Mouse (Mus musculus) forebrain, embryonic 11.5 days (tissue): ENCODE results near the gene B3gat1. TPM values are rescaled to one million over a fixed set of nuclear protein-coding genes. Genes with fewer than 3 reads are reported as not detected.

Experiments used
- ATAC-seq: fragments of 200-750 bp; cut with Nextera tagmentation; replicated peaks from 2 replicates; pipeline ENCODE4 v1.8.0; 2017; ENCODE audit warnings: moderate TSS enrichment; ENCODE audit not compliant: low FRiP score
- DNase-seq: peaks from one replicate; pipeline ENCODE4 v3.0.0-alpha.2; 2017; ENCODE audit warnings: low spot score
- H3K27ac ChIP-seq: fragments of 300-500 bp; sonication (generic); 2 replicates; pipeline ENCODE4 v1.5.1; 2014; ENCODE audit warnings: low read depth, low read length
- H3K27me3 ChIP-seq: fragments of 300-500 bp; sonication (generic); 2 replicates; pipeline ENCODE4 v1.6.1; 2014; ENCODE audit warnings: mild to moderate bottlenecking, low read length, mixed read lengths; ENCODE audit not compliant: control insufficient read depth, insufficient read depth
- H3K36me3 ChIP-seq: fragments of 300-500 bp; sonication (generic); 2 replicates; pipeline ENCODE4 v1.6.1; 2014; ENCODE audit warnings: mild to moderate bottlenecking, low read length, moderate library complexity, mixed read lengths; ENCODE audit not compliant: control insufficient read depth, insufficient read depth
- H3K4me1 ChIP-seq: fragments of 300-500 bp; sonication (generic); replicated peaks from 2 replicates; pipeline ENCODE4 v1.6.1; 2014; ENCODE audit warnings: low read length, mixed read lengths; ENCODE audit not compliant: control insufficient read depth, insufficient read depth
- H3K4me2 ChIP-seq: fragments of 300-500 bp; sonication (generic); 2 replicates; pipeline ENCODE4 v1.6.1; 2014; ENCODE audit warnings: low read depth, mild to moderate bottlenecking, low read length, moderate library complexity, mixed read lengths; ENCODE audit not compliant: severe bottlenecking
- H3K4me3 ChIP-seq: fragments of 300-500 bp; sonication (generic); 2 replicates; pipeline ENCODE4 v1.5.1; 2014; ENCODE audit warnings: low read depth, low read length
- H3K9ac ChIP-seq: fragments of 300-500 bp; sonication (generic); 2 replicates; pipeline ENCODE4 v1.6.1; 2014; ENCODE audit warnings: low read length
- H3K9me3 ChIP-seq: fragments of 300-500 bp; sonication (generic); 2 replicates; pipeline ENCODE4 v1.6.1; 2016; ENCODE audit warnings: low read length, mixed read lengths; ENCODE audit not compliant: control insufficient read depth
- WGBS: fragments of 180-500 bp; shearing (Covaris S2); extraction: QIAGEN DNeasy Blood & Tissue Kit; methylation state at CpG from one replicate; pipeline ENCODE4 v1.1.7; 2014; 5-methylcytosine and 5-hydroxymethylcytosine counted together
- polyA plus RNA-seq: library from polyadenylated mRNA; unstranded; fragments of >200 nt; fragmentation: Nextera tagmentation; extraction: Ambion mirVana; gene quantifications from 2 replicates; pipeline ENCODE4 v1.2.1, GENCODE M21; 2014

B3gat1 gene
- polyA plus RNA-seq, 1 experiment from 2014 or later = 8.2 TPM

GRCm38 (mm10) chr9:26792829-26793228 is 59.3 kb downstream of the B3gat1 start:
- Histone ChIP-seq H3K9me3 (no peaks in the 10 kb centered on the region), H3K4me1 (no peaks in the 10 kb centered on the region), H3K4me3 (no peak overlapping the region), H3K9ac (no peak overlapping the region), H3K36me3 (no peaks in the 10 kb centered on the region), H3K27ac (no peak overlapping the region), H3K4me2 (no peak overlapping the region), H3K27me3 (no peaks in the 10 kb centered on the region)
- DNase-seq (no peak), ATAC-seq (no peak)
- WGBS = 75% methylated on average over 3 of the region's 3 CpGs

DNA sequence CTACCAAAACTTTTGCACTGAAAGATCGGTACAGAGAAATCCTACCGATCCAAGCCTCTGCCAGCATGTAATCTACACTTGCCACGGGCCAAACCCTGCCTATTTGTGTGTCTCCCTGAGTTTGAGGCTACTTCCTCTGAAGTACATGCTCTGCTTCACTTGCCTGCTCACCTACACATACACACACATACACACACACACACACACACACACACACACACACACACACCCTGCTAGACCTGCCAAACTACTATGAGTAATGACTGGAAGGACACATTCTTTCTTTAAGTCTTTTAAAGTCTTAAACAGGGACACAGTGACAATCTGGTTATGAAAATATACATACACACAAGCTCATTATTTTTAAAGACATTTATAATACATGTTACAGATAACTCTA is 64.7 kb downstream of the B3gat1 start:
- no peak overlapping the region for H3K9ac ChIP-seq
- no peaks in the 10 kb centered on the region for H3K4me1 ChIP-seq
- H3K36me3 ChIP-seq = no peaks in the 10 kb centered on the region
- no peak overlapping the region for H3K4me2 ChIP-seq
- no peak overlapping the region for H3K27ac ChIP-seq
- ATAC-seq = no peak
- no peak for DNase-seq
- WGBS = 95% methylated on average over 3 of the region's 3 CpGs
- H3K27me3 ChIP-seq = no peaks in the 10 kb centered on the region
- H3K9me3 ChIP-seq = no peaks in the 10 kb centered on the region
- no peak overlapping the region for H3K4me3 ChIP-seq

- no peak for DNase-seq
- Histone ChIP-seq H3K4me3 (no peak overlapping the region), H3K4me1 (no peaks in the 10 kb centered on the region), H3K9ac (no peak overlapping the region), H3K36me3 (no peaks in the 10 kb centered on the region), H3K4me2 (no peak overlapping the region), H3K27me3 (no peaks in the 10 kb centered on the region), H3K27ac (no peak overlapping the region), H3K9me3 (no peaks in the 10 kb centered on the region)
- WGBS = 91% methylated on average over 1 of the region's 1 CpGs
- no peak for ATAC-seq
Observed at GRCm38 (mm10) chr9:26798731-26799130, 65.2 kb downstream of the B3gat1 start.

GRCm38 (mm10) chr9:26800357-26800756 is 66.8 kb downstream of the B3gat1 start:
- ATAC-seq = no peak
- WGBS = 93% methylated on average over 2 of the region's 2 CpGs
- H3K4me1 ChIP-seq = no peaks in the 10 kb centered on the region; the same call in 1 of the 2 replicates
- no peak overlapping the region for H3K4me2 ChIP-seq
- no peaks in the 10 kb centered on the region for H3K36me3 ChIP-seq
- H3K9me3 ChIP-seq = no peaks in the 10 kb centered on the region
- no peaks in the 10 kb centered on the region for H3K27me3 ChIP-seq
- H3K9ac ChIP-seq = no peak overlapping the region
- DNase-seq = no peak
- no peak overlapping the region for H3K27ac ChIP-seq
- no peak overlapping the region for H3K4me3 ChIP-seq

DNA sequence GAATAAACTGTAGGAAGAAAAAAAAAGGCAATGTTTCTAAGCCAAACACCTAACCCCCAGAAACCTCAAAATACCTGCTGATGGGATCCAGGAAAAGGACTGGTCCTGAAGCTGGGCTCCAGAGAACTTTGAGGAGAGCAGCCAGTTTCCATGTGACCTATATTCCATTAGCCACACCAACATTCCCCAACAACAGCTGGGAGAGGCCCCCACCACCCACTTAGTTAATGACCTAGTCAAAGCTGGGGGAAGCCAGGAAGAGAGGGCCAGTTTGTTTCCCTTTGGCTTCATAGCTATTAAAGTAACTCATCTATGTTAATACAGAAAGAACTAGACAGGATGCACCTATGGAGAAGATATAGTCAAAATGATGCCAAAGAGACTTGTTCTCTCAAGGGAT is 70.8 kb downstream of the B3gat1 start:
- no peaks in the 10 kb centered on the region for H3K27me3 ChIP-seq
- DNase-seq = no peak
- no peak for ATAC-seq
- H3K4me2 ChIP-seq = no peak overlapping the region
- H3K4me1 ChIP-seq = no peaks in the 10 kb centered on the region; the same call in 1 of the 2 replicates
- no peak overlapping the region for H3K4me3 ChIP-seq
- H3K36me3 ChIP-seq = no peaks in the 10 kb centered on the region
- no peak overlapping the region for H3K27ac ChIP-seq
- H3K9ac ChIP-seq = no peak overlapping the region
- H3K9me3 ChIP-seq = no peaks in the 10 kb centered on the region

DNA sequence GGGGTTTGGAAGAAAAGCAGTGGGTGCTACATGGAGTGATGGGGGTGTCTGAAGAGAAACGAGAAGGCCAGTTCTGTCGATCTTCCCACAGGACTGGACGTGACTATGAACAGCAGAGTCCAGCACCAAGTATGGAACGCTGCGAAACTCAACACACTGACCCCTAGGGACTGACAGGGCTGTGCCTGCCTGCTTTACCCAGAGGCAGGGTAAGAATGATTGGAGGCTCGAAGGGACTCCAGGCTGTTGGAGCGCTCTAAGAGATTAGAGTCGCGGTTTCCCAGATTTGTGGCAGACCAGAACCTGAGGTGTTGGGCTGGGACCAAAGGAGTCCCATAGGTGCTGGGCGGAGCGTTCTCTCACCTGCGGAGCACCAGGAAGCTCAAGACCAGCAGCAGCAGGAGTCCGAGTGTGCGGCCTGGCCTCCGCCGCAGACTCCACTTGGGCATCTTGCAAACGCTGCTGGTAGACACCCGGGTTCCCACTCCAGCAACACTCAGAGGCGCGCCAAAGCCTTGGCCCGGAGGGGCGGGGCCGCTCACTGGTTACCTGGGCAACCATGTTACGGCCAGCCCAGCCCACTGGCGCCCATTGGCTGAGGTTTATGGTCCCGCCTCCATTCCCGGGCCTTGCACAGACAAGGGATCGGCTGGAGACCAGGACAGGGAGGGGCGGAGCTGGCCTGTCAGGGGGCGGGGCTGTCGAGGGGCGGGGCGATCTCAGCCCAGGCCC is 72.6 kb downstream of the B3gat1 start, which contains the start of gene Glb1l2:
Glb1l2 (minus strand) TSS at position 534 of the 732 bp plus-strand sequence.
- 2% methylated on average over 33 of the region's 33 CpGs for WGBS
- H3K27ac ChIP-seq = peak within 1 kb of the TSS; percentile 46; the same call in 1 of the 2 replicates
- H3K4me3 ChIP-seq = peak within 1 kb of the TSS; percentile 43
- H3K9me3 ChIP-seq = no peaks in the 10 kb centered on the region
- peak within 1 kb of the TSS; percentile 66 for H3K9ac ChIP-seq
- DNase-seq = peak; percentile 98
- H3K36me3 ChIP-seq = no peaks in the 10 kb centered on the region
- no peaks in the 10 kb centered on the region; the same call in 1 of the 2 replicates for H3K4me1 ChIP-seq
- ATAC-seq = peak; percentile 100
- H3K27me3 ChIP-seq = no peaks in the 10 kb centered on the region
- H3K4me2 ChIP-seq = peak within 1 kb of the TSS; percentile 79

DNA sequence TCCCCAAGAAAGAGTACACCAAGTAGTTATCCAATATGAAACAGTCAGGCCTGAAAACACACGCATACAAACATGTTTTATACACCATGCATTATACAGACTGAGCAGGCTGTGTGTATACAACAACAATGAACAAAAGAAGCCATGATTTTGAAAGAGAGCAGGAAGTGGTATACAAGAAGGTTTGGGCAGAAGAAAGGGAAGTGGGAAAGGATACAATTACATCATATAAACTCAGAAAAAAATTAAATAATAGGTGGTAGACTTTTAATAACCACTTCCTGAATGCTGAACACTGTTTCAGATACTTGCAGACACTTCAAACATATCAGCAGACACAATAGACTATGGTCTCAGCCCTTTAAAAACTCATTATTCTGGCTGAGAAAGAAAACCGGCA is 75.2 kb downstream of the B3gat1 start:
- DNase-seq = no peak

More for the DNA sequence above, 75.2 kb downstream of the B3gat1 start:
- H3K27me3 ChIP-seq = no peaks in the 10 kb centered on the region
- H3K9me3 ChIP-seq = no peaks in the 10 kb centered on the region
- no peaks in the 10 kb centered on the region for H3K36me3 ChIP-seq
- no peak for ATAC-seq
- 86% methylated on average over 2 of the region's 2 CpGs for WGBS
- no peak overlapping the region for H3K9ac ChIP-seq
- H3K4me3 ChIP-seq = no peak overlapping the region
- no peak overlapping the region for H3K27ac ChIP-seq
- H3K4me2 ChIP-seq = no peak overlapping the region
- no peaks in the 10 kb centered on the region; the same call in 1 of the 2 replicates for H3K4me1 ChIP-seq
